Mouse (Mus musculus) midbrain, embryonic 13.5 days (tissue): Measurements from ENCODE around the gene Tmem116. TPM values are rescaled to one million over a fixed set of nuclear protein-coding genes. Genes with fewer than 3 reads are reported as not detected.
"Not testable (repeated sequence)": the region's sequence is repeated elsewhere in the genome, so short reads cannot be mapped to it uniquely, and the experiment has no call there.

Experiments used
- ATAC-seq: fragments of 200-750 bp; cut with Nextera tagmentation; 2 replicates; pipeline ENCODE4 v1.8.0; 2017; ENCODE audit warnings: mild to moderate bottlenecking, moderate TSS enrichment, moderate library complexity
- H3K27ac ChIP-seq: fragments of 300-500 bp; sonication (generic); 2 replicates; pipeline ENCODE4 v1.5.1; 2015; ENCODE audit warnings: inconsistent platforms, mild to moderate bottlenecking, moderate library complexity
- H3K27me3 ChIP-seq: fragments of 300-500 bp; sonication (generic); 2 replicates; pipeline ENCODE4 v1.6.1; 2015; ENCODE audit warnings: mild to moderate bottlenecking, inconsistent platforms
- H3K36me3 ChIP-seq: fragments of 300-500 bp; sonication (generic); 2 replicates; pipeline ENCODE4 v1.6.1; 2015; ENCODE audit warnings: mild to moderate bottlenecking, inconsistent platforms
- H3K4me1 ChIP-seq: fragments of 300-500 bp; sonication (generic); replicated peaks from 2 replicates; pipeline ENCODE4 v1.6.1; 2015; ENCODE audit warnings: inconsistent platforms
- H3K4me2 ChIP-seq: fragments of 300-500 bp; sonication (generic); replicated peaks from 2 replicates; pipeline ENCODE4 v1.6.1; 2015; ENCODE audit warnings: moderate library complexity, mild to moderate bottlenecking, inconsistent platforms
- H3K4me3 ChIP-seq: fragments of 300-500 bp; sonication (generic); replicated peaks from 2 replicates; pipeline ENCODE4 v1.5.1; 2015; ENCODE audit warnings: mild to moderate bottlenecking, inconsistent platforms
- H3K9ac ChIP-seq: fragments of 300-500 bp; sonication (generic); replicated peaks from 2 replicates; pipeline ENCODE4 v1.6.1; 2015; ENCODE audit warnings: mild to moderate bottlenecking, inconsistent platforms
- H3K9me3 ChIP-seq: fragments of 300-500 bp; sonication (generic); 2 replicates; pipeline ENCODE4 v1.6.1; 2016; ENCODE audit warnings: mild to moderate bottlenecking, inconsistent platforms
- WGBS: fragments of 180-500 bp; shearing (Covaris S2); methylation state at CpG from one replicate; pipeline ENCODE4 v1.1.7; 2015; 5-methylcytosine and 5-hydroxymethylcytosine counted together
- polyA plus RNA-seq: library from polyadenylated mRNA; unstranded; fragments of >200 nt; fragmentation: Nextera tagmentation; extraction: Ambion mirVana; gene quantifications from 2 replicates; pipeline ENCODE4 v1.2.1, GENCODE M21; 2015

Gene Tmem116
- polyA plus RNA-seq, 1 experiment from 2014 or later, result 1.6 TPM

- Histone ChIP-seq H3K4me1 (no peaks in the 10 kb centered on the region), H3K36me3 (no peaks in the 10 kb centered on the region), H3K27me3 (no peaks in the 10 kb centered on the region), H3K4me2 (no peak overlapping the region), H3K9ac (no peak overlapping the region), H3K27ac (no peak overlapping the region), H3K4me3 (no peak overlapping the region), H3K9me3 (no peaks in the 10 kb centered on the region)
- WGBS, result 66% methylated on average over 3 of the region's 3 CpGs
- ATAC-seq, result no peak
Measured at GRCm38 (mm10) chr5:121469566-121469965, 17.9 kb downstream of the Tmem116 start.

DNA sequence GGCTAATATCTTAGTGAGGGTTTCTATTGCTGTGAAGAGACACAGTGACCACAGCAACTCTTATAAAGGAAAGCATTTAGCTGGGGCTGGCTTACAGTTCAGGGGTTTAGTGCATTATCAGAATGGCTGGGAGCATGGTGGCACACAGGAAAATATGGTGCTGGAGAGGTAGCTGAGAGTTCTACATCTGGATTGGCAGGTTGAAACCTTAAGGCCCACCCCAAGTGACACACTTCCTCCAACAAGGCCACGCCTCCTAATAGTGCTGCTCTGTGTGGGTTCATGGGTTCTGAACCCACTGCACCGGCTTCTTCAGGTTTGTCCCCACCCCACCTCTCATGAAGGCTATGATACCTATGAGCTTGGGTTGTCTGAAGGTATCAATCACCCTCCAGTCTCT is 20.7 kb downstream of the Tmem116 start:
- Histone ChIP-seq H3K9me3 (no peaks in the 10 kb centered on the region), H3K4me3 (no peak overlapping the region), H3K9ac (no peak overlapping the region), H3K27me3 (no peaks in the 10 kb centered on the region), H3K36me3 (no peaks in the 10 kb centered on the region), H3K4me2 (no peak overlapping the region), H3K27ac (no peak overlapping the region), H3K4me1 (no peaks in the 10 kb centered on the region)
- 81% methylated on average over 2 of the region's 2 CpGs for WGBS
- ATAC-seq, result no peak

DNA sequence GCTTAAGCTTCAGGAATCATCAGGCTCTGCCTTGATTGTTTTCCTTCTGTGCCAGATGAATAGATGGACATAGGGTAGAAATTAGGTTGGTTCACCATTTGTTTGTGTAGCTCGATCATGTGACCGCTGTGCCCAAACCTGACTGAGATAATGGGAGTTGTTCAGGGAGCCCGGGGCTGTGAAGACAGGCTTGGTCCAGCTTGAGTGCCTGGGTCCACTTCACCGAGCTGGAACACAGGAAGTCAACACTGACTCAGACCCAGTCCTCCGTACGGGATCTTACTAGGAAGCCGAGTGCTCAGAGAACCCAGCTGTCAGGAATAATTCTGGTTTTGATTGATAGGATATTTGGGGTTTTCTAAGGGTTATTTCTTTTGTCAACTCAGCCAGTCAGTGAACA is 22.9 kb downstream of the Tmem116 start:
- WGBS, result 66% methylated on average over 7 of the region's 7 CpGs

GRCm38 (mm10) chr5:121476040-121476439 is 24.3 kb downstream of the Tmem116 start:
- no peaks in the 10 kb centered on the region for H3K9me3 ChIP-seq
- H3K36me3 ChIP-seq, result no peaks in the 10 kb centered on the region
- WGBS, result 94% methylated on average over 1 of the region's 1 CpGs
- no peak overlapping the region for H3K4me3 ChIP-seq
- H3K9ac ChIP-seq, result no peak overlapping the region
- H3K4me1 ChIP-seq, result no peaks in the 10 kb centered on the region
- H3K27me3 ChIP-seq, result no peaks in the 10 kb centered on the region
- no peak for ATAC-seq
- no peak overlapping the region for H3K27ac ChIP-seq
- no peak overlapping the region for H3K4me2 ChIP-seq

More for the DNA sequence above, 22.9 kb downstream of the Tmem116 start:
- H3K27ac ChIP-seq, result no peak overlapping the region
- no peak overlapping the region for H3K4me3 ChIP-seq
- H3K4me1 ChIP-seq, result no peaks in the 10 kb centered on the region
- no peak for ATAC-seq
- H3K4me2 ChIP-seq, result no peak overlapping the region
- no peak overlapping the region for H3K9ac ChIP-seq
- H3K36me3 ChIP-seq, result no peaks in the 10 kb centered on the region
- H3K27me3 ChIP-seq, result no peaks in the 10 kb centered on the region
- no peaks in the 10 kb centered on the region for H3K9me3 ChIP-seq

- Histone ChIP-seq H3K4me2 (no peak overlapping the region), H3K36me3 (no peaks in the 10 kb centered on the region), H3K4me3 (no peak overlapping the region), H3K27ac (no peak overlapping the region), H3K4me1 (no peaks in the 10 kb centered on the region), H3K9me3 (no peaks in the 10 kb centered on the region), H3K27me3 (no peaks in the 10 kb centered on the region), H3K9ac (no peak overlapping the region)
- no peak for ATAC-seq
- WGBS, result 36% methylated on average over 3 of the region's 3 CpGs
Measured at GRCm38 (mm10) chr5:121477680-121478079, 26.0 kb downstream of the Tmem116 start.

GRCm38 (mm10) chr5:121484801-121485200 is 33.1 kb downstream of the Tmem116 start:
- WGBS, result 83% methylated on average over 5 of the region's 5 CpGs
- Histone ChIP-seq H3K36me3 (no peaks in the 10 kb centered on the region), H3K4me1 (no peaks in the 10 kb centered on the region), H3K9ac (no peak overlapping the region), H3K9me3 (no peaks in the 10 kb centered on the region), H3K27me3 (no peaks in the 10 kb centered on the region), H3K4me2 (no peak overlapping the region), H3K4me3 (no peak overlapping the region), H3K27ac (no peak overlapping the region)
- ATAC-seq, result no peak

- WGBS, result 81% methylated on average over 8 of the region's 8 CpGs
- Histone ChIP-seq H3K9ac (no peak overlapping the region), H3K9me3 (no peaks in the 10 kb centered on the region), H3K27me3 (no peaks in the 10 kb centered on the region), H3K4me3 (no peak overlapping the region), H3K4me1 (no peaks in the 10 kb centered on the region), H3K36me3 (no peaks in the 10 kb centered on the region), H3K4me2 (no peak overlapping the region), H3K27ac (no peak overlapping the region)
- ATAC-seq, result no peak
Measured at GRCm38 (mm10) chr5:121493305-121493704, 41.6 kb downstream of the Tmem116 start.

- no peaks in the 10 kb centered on the region for H3K36me3 ChIP-seq
- no peaks in the 10 kb centered on the region for H3K4me1 ChIP-seq
- 76% methylated on average over 7 of the region's 7 CpGs for WGBS
- H3K27me3 ChIP-seq, result no peaks in the 10 kb centered on the region
- ATAC-seq, result no peak
- no peak overlapping the region for H3K9ac ChIP-seq
- H3K9me3 ChIP-seq, result no peaks in the 10 kb centered on the region
- H3K4me2 ChIP-seq, result no peak overlapping the region
- H3K27ac ChIP-seq, result no peak overlapping the region
- no peak overlapping the region for H3K4me3 ChIP-seq
Measured at GRCm38 (mm10) chr5:121500719-121501118, 49.0 kb downstream of the Tmem116 start.

DNA sequence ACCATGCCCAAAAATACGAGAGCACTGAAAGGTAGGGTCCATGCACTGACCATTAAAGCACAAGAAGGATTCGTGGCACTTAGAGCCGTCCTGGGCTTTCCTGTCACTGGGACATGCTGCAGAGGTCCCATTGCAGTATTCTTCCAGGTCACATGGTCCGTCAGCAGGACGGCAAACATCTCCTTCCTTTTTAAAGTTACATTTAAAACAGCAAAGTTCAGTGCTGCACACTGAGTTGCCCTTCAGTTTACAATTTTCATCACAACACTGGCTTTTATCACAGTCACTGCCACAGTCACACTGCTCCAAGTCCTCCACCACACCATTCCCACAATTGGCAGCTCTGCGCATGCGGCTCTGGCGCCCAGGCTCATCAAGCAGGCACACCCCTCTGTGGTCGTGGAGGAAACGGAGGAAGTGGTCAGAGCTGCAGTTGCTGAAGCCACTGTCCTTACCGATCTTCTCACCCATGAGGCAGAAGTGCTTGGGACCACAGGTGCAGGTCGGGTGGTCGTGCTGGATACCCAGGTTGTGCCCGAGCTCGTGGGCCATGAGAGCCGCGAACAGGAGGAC is 49.8 kb downstream of the Tmem116 start:
- not testable (repeated sequence) for ATAC-seq, H3K4me2 ChIP-seq, H3K9me3 ChIP-seq, H3K27ac ChIP-seq, H3K27me3 ChIP-seq, H3K36me3 ChIP-seq, H3K4me1 ChIP-seq, H3K9ac ChIP-seq, H3K4me3 ChIP-seq
- WGBS, result 79% methylated on average over 11 of the region's 17 CpGs

DNA sequence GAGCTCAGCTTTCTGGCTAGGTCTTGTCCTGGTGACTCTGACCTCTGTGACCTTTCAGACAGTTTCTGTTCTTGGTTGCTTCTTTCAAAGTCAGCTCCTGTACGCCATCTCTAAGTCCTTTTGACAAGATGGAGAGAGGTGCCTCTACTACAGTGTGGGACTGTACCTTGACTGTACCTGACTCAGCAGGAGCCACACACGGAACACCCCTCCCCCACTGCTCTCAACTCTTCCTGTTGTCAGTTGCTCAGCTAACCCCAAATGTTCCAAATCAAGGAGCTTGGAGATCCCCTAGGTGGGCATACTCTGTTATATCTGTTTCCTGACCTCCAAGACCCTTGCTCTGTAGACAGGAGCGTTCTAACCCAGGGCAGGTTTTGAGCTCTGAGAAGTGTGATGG is 51.5 kb downstream of the Tmem116 start, which contains the start of gene Adam1b:
TSS of gene Adam1b (minus strand) at position 205 of the 400 bp plus-strand sequence.
- no peak within 1 kb of the TSS for H3K4me2 ChIP-seq

DNA sequence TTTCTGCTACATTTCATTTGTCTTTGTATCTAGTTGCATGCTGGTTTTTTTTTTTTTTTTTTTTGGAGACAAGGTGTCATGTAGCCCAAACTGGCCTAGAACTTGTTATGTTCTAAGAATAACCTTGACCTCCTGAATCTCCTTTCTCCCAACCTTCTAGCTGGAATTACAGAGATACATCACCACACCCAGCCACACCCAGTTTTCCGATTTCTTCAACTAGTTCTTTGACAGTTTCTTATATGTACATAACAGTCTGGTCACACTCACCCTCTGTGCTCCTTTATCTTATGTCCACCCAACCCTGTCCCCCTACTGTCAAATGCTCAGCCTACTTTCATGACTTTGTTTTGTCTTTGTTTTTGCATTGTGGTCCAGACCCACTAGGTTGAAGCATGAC is 55.2 kb downstream of the Tmem116 start:
- Histone ChIP-seq H3K9ac (no peak overlapping the region), H3K4me3 (no peak overlapping the region), H3K9me3 (no peaks in the 10 kb centered on the region), H3K36me3 (no peaks in the 10 kb centered on the region), H3K27me3 (no peaks in the 10 kb centered on the region), H3K4me1 (no peaks in the 10 kb centered on the region), H3K27ac (no peak overlapping the region), H3K4me2 (no peak overlapping the region)
- no peak for ATAC-seq
- 88% methylated on average over 1 of the region's 1 CpGs for WGBS

More for the DNA sequence above, 51.5 kb downstream of the Tmem116 start, which contains the start of gene Adam1b:
- no peak within 1 kb of the TSS for H3K9ac ChIP-seq
- H3K9me3 ChIP-seq, result no peaks in the 10 kb centered on the region
- WGBS, result 88% methylated on average over 3 of the region's 3 CpGs
- H3K4me1 ChIP-seq, result no peaks in the 10 kb centered on the region
- ATAC-seq, result no peak
- H3K27me3 ChIP-seq, result no peaks in the 10 kb centered on the region
- no peaks in the 10 kb centered on the region for H3K36me3 ChIP-seq
- no peak within 1 kb of the TSS for H3K4me3 ChIP-seq
- H3K27ac ChIP-seq, result no peak within 1 kb of the TSS

DNA sequence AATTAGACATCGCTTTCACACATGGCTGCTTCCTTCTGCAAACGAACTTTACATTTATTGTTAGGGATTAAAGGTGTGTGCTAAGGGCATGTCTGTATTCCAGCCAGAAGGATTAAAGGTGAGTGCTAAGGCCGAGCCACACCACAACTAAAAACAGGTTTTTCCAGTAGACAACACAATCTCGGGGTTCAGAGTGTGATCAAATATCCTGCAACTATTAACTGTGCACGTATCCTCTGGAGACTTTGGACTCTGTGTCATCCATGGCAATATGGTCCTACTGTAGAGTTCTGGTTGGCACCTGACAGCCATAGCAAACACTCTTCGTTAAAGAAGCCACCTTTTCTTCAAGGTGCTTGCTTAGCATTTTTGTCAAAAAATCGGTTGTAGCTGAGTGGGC is 58.3 kb downstream of the Tmem116 start:
- Histone ChIP-seq H3K4me2 (no peak overlapping the region), H3K4me1 (no peaks in the 10 kb centered on the region), H3K27ac (no peak overlapping the region), H3K36me3 (no peaks in the 10 kb centered on the region), H3K9me3 (no peaks in the 10 kb centered on the region), H3K4me3 (no peak overlapping the region), H3K27me3 (no peaks in the 10 kb centered on the region), H3K9ac (no peak overlapping the region)
- no peak for ATAC-seq
- 85% methylated on average over 7 of the region's 7 CpGs for WGBS

DNA sequence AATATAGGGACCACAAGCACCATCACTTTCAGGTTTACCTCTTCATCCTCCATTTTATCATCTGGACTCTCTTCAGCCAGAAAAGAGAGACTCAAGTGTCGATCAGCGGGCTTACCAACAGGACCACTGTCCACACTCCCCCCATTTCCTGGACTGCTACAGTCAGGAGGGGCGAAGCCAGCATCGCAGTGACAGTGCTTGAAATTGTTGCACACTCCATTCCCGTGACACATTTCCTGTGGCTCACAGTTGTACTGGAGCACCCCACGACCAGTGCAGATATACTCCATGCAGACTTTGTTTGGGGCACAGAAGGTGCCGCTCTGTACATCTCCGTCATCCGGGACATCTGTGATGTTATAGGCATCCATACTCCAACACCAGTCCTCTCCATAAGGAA is 67.3 kb downstream of the Tmem116 start:
- Histone ChIP-seq H3K4me2 (no peak overlapping the region), H3K4me3 (no peak overlapping the region), H3K36me3 (peaks cover 41% of the 10 kb centered on the region), H3K9ac (no peak overlapping the region), H3K27me3 (no peaks in the 10 kb centered on the region), H3K9me3 (no peaks in the 10 kb centered on the region), H3K4me1 (no peaks in the 10 kb centered on the region), H3K27ac (no peak overlapping the region)
- 96% methylated on average over 9 of the region's 9 CpGs for WGBS
- ATAC-seq, result no peak
